Mouse (Mus musculus) megakaryocyte, embryonic 14.5 days (primary cell): ENCODE measurements around the gene Ypel5. TPM values are rescaled to one million over a fixed set of nuclear protein-coding genes. Genes with fewer than 3 reads are reported as not detected.

Experiments used
- H3K27me3 ChIP-seq: replicated peaks from 2 replicates; pipeline ENCODE3; 2012; ENCODE audit warnings: inconsistent platforms
- H3K36me3 ChIP-seq: replicated peaks from 2 replicates; pipeline ENCODE3; 2012; ENCODE audit warnings: low read length, inconsistent platforms, mixed read lengths
- H3K4me1 ChIP-seq: 2 replicates; pipeline ENCODE4 v1.6.1; 2012; ENCODE audit warnings: inconsistent platforms
- H3K4me3 ChIP-seq: replicated peaks from 2 replicates; pipeline ENCODE3; 2012; ENCODE audit warnings: moderate library complexity, mild to moderate bottlenecking, inconsistent platforms
- H3K9me3 ChIP-seq: 2 replicates; pipeline ENCODE4 v1.6.1; 2012; ENCODE audit warnings: inconsistent platforms
- FLI1 ChIP-seq: IDR thresholded peaks from 2 replicates; pipeline ENCODE4 v1.6.1; 2012; ENCODE audit warnings: low read length, inconsistent platforms, mixed read lengths
- GATA1 ChIP-seq: IDR thresholded peaks from 3 replicates; pipeline ENCODE4 v1.6.1; 2012; ENCODE audit warnings: mixed read lengths, low read length, inconsistent platforms, borderline replicate concordance
- polyA plus RNA-seq: library from polyadenylated mRNA; stranded (reverse); fragments of >175 nt; gene quantifications from 2 replicates; pipeline ENCODE4 v1.2.3, GENCODE M21; 2012; ENCODE audit warnings: low replicate concordance; ENCODE audit not compliant: insufficient read depth

The Ypel5 gene
- polyA plus RNA-seq, 1 experiment: 12.3 TPM

- Histone ChIP-seq H3K27me3 (no peaks in the 10 kb centered on the region), H3K4me1 (peaks cover 30% of the 10 kb centered on the region), H3K36me3 (peaks cover 29% of the 10 kb centered on the region), H3K9me3 (no peaks in the 10 kb centered on the region), H3K4me3 (peak overlapping the region; percentile 98)
- TF ChIP-seq FLI1: no peak
- peak; percentile 59; the same call in 1 of the 3 replicates for TF ChIP-seq GATA1
Observed at GRCm38 (mm10) chr17:72837824-72838474, 1.7 kb downstream of the Ypel5 start.

- Histone ChIP-seq H3K4me3 (peak overlapping the region; percentile 98), H3K36me3 (peaks cover 35% of the 10 kb centered on the region)
Observed at GRCm38 (mm10) chr17:72839000-72839399, 2.7 kb downstream of the Ypel5 start.

DNA sequence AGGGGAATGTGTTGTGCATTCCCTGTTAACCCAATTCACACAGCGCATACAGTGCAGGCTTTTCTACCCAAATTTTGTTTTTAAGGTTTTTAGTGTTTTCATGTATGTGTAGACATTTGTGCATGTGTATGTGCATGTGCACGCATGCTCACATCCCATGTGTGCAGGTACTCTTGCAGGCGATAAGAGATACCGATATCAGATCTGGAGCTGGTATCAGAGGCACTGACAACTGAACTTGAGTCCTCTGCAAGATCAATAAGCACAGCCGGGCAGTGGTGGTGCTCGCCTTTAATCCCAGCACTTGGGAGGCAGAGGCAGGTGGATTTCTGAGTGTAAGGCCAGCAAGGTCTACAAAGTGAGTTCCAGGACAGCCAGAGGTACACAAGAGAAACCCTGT, 8.1 kb downstream of the Ypel5 start:
- Histone ChIP-seq H3K4me3 (no peak overlapping the region), H3K36me3 (peaks cover 83% of the 10 kb centered on the region), H3K4me1 (peaks cover 21% of the 10 kb centered on the region), H3K27me3 (no peaks in the 10 kb centered on the region), H3K9me3 (no peaks in the 10 kb centered on the region)
- no peak for TF ChIP-seq FLI1
- no peak for TF ChIP-seq GATA1

More at GRCm38 (mm10) chr17:72839000-72839399, 2.7 kb downstream of the Ypel5 start:
- TF ChIP-seq FLI1 (no peak), GATA1 (no peak)
- H3K4me1 ChIP-seq: peaks cover 30% of the 10 kb centered on the region
- no peaks in the 10 kb centered on the region for H3K9me3 ChIP-seq
- H3K27me3 ChIP-seq: no peaks in the 10 kb centered on the region

- Histone ChIP-seq H3K4me3 (no peak overlapping the region), H3K27me3 (no peaks in the 10 kb centered on the region), H3K9me3 (no peaks in the 10 kb centered on the region), H3K4me1 (peaks cover 15% of the 10 kb centered on the region; the same call in 1 of the 2 replicates), H3K36me3 (peaks cover 84% of the 10 kb centered on the region)
- no peak for TF ChIP-seq GATA1
- TF ChIP-seq FLI1: no peak
Observed at GRCm38 (mm10) chr17:72844949-72845490, 8.8 kb downstream of the Ypel5 start.

GRCm38 (mm10) chr17:72845521-72845920, 9.3 kb downstream of the Ypel5 start:
- H3K36me3 ChIP-seq: peaks cover 84% of the 10 kb centered on the region
- no peaks in the 10 kb centered on the region for H3K9me3 ChIP-seq
- H3K27me3 ChIP-seq: no peaks in the 10 kb centered on the region
- no peak overlapping the region for H3K4me3 ChIP-seq
- no peak for TF ChIP-seq FLI1
- TF ChIP-seq GATA1: no peak
- peaks cover 10% of the 10 kb centered on the region; the same call in 1 of the 2 replicates for H3K4me1 ChIP-seq

DNA sequence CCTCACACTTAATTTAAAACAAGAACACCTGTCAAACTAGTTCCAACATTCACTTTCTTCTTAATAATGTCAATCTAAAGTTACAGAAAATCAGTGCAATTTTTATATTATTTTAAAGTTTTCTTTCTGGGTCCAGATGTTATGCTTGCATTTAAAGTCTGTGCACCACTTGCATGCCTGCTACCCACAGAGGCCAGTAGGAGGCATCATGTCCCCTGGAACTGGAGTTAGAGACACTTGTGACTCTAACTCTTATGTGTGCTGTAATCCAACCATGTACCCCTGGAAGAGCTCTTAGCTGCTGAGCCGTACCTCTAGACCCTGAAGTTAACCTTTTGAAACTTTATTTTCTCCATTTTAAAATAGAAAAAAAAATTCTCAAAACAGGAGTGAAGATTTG, 19.0 kb downstream of the Ypel5 start:
- TF ChIP-seq GATA1 (no peak), FLI1 (no peak)
- H3K4me1 ChIP-seq: peaks cover 11% of the 10 kb centered on the region
- no peaks in the 10 kb centered on the region for H3K27me3 ChIP-seq
- peaks cover 34% of the 10 kb centered on the region for H3K36me3 ChIP-seq
- H3K4me3 ChIP-seq: no peak overlapping the region
- no peaks in the 10 kb centered on the region for H3K9me3 ChIP-seq

- Histone ChIP-seq H3K36me3 (peaks cover 8% of the 10 kb centered on the region), H3K9me3 (no peaks in the 10 kb centered on the region), H3K4me3 (no peak overlapping the region), H3K4me1 (peaks cover 19% of the 10 kb centered on the region), H3K27me3 (no peaks in the 10 kb centered on the region)
- TF ChIP-seq GATA1: no peak
- no peak for TF ChIP-seq FLI1
Observed at GRCm38 (mm10) chr17:72857677-72858633, 21.7 kb downstream of the Ypel5 start.

DNA sequence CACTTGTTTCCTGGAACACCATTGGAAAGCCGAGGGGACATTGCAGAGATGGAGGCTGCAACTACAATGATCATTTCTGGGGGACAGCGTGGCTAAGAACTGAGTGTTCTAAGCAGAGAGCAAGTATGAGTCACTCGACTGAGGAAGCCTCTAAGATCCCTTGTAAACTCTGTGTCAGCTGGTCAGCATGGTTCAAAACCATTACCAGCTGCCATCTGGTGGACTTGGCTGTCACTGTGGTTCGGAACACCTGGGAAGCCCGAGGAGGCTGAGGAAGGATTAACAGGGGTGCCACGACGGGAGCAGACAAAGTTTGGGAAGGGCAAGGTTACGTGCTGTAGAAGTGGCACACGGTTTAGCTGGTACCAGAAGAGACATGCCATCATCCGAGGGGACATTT, 27.0 kb downstream of the Ypel5 start:
- 0 out of 2 replicates have a peak, but pooled peaks cover 2% of the 10 kb centered on the region for H3K9me3 ChIP-seq
- H3K4me1 ChIP-seq: peaks cover 22% of the 10 kb centered on the region
- TF ChIP-seq FLI1 (no peak), GATA1 (no peak)
- no peaks in the 10 kb centered on the region for H3K36me3 ChIP-seq
- H3K4me3 ChIP-seq: no peak overlapping the region
- peaks cover 4% of the 10 kb centered on the region for H3K27me3 ChIP-seq

DNA sequence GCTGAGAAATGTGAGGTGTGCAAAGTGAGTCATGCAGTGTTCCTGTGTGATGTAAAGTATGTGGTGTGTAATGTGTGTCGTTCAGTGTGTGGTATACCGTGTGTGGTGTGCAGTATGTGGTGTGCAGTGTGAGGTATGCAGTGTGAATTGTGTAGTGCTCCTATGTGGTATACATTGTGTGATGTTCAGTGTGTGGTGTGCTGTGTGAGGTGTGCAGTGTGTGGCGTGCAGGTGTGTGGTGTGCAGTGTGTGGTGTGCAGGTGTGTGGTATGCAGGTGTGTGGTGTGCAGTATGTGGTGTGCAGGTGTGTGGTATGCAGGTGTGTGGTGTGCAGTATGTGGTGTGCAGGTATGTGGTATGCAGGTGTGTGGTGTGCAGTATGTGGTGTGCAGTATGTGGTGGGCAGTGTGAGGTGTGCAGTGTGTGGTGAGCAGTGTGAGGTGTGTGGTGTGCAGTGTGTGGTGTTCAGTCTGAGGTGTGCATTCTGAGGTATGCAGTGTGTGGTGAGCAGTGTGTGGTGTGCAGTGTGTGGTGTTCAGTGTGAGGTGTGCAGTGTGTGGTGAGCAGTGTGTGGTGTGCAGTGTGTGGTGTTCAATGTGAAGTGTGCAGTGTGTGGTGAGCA, 30.5 kb downstream of the Ypel5 start:
- H3K36me3 ChIP-seq: no peaks in the 10 kb centered on the region
- peaks cover 15% of the 10 kb centered on the region for H3K9me3 ChIP-seq
- peak overlapping the region; percentile 74 for H3K4me3 ChIP-seq
- H3K27me3 ChIP-seq: peaks cover 4% of the 10 kb centered on the region
- TF ChIP-seq GATA1 (no peak), FLI1 (no peak)
- H3K4me1 ChIP-seq: peaks cover 34% of the 10 kb centered on the region
